ENCODE assay signal across 20 mouse cellular contexts in the genomic region with DNA sequence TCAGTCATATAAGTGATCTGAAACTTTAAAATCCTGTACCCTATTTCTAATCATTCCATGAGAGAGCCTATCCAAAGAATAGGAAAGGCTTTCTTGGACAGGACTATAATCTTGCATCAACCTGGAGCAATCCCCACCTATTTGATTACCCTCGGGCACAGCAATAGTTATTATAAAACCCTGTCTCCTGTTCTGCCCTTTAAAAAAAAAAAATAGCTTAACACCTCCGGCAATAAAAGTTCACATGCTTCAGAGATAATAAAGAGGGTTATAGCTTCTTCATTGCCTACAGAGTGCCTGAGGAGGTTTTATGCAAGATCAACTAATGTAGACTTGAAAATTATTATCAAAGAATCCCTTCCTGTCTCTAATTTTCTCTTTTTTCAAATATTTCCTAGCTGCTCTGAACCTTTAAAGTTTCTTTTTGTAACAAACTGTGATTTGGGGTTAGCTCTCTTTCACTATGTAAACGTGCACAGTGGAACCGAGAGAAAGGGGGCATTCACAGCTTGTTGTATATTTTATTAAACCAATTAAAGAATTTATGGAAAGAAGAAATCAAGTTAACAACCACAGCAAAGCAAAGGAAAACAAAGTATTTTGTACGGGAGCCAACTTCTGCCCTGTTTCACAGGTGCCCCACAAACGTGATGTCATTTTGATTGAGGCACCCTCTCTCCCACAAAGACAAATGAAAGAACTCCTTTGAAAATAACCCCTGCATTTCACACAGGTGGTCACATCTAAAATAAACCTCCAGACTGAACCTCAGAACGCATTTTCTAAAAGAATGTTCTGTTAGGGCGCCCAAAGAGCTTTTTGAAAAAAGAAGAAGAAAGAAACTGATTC.
DNase-seq lines count a peak whose midpoint lies in the region; ATAC-seq and TF ChIP-seq lines count a peak whose summit lies in the region.
"Had no signal": no experiment of that assay in that cellular context is flagged by ENCODE, and none has a peak within 500 bp of the region (broad histone marks: within the 10 kb centered on the region; RNA-seq: fewer than 3 reads in every experiment).

No protein-coding gene starts in this region.

- ATAC-seq in kidney, postnatal 0 days (replicated peaks; ENCODE audit: low FRiP score, low read depth) = no peak
- peak; percentile 71 for ATAC-seq in intestine, embryonic 16.5 days
- no peak for ATAC-seq in lung, postnatal 0 days
- ATAC-seq: CD4-positive, CD25-positive, alpha-beta regulatory T cell, adult 4 months; inflammation-experienced regulatory T-cells, adult 6 months had no signal

- TF ChIP-seq POLR2A in brain, embryonic 14.5 days (IDR thresholded peaks at IDR 0.05; ENCODE audit: borderline replicate concordance, extremely low read depth, insufficient read depth, insufficient read length, poor library complexity, severe bottlenecking) = no peak

- no peaks in the 10 kb centered on the region for H3K36me3 ChIP-seq in kidney, postnatal 0 days (ENCODE audit: insufficient read depth, low read length)
- no peaks in the 10 kb centered on the region for H3K36me3 ChIP-seq in intestine, embryonic 16.5 days (ENCODE audit: control insufficient read depth, insufficient read depth, low read length)
- H3K36me3 ChIP-seq in lung, postnatal 0 days (ENCODE audit: insufficient read depth, low read length) = no peaks in the 10 kb centered on the region
- H3K36me3 ChIP-seq: embryonic facial prominence, embryonic 12.5 days; forebrain, embryonic 12.5 days; G1E; heart, embryonic 13.5 days; hindbrain, embryonic 15.5 days had no signal

- no peak for TF ChIP-seq CTCF in kidney, postnatal 0 days (IDR thresholded peaks at IDR 0.05; ENCODE audit: low read depth)
- no peak for TF ChIP-seq CTCF in brain, embryonic 14.5 days (IDR thresholded peaks at IDR 0.05; ENCODE audit: borderline replicate concordance, extremely low read depth, insufficient read depth, insufficient read length)
- no peak for TF ChIP-seq CTCF in lung, postnatal 0 days (IDR thresholded peaks at IDR 0.05)

- H3K4me2 ChIP-seq in kidney, postnatal 0 days (ENCODE audit: low read length) = 0 out of 2 replicates have a peak overlapping the region, but pooled peaks have one; percentile 17
- no peak overlapping the region for H3K4me2 ChIP-seq in intestine, embryonic 16.5 days (ENCODE audit: low read depth, low read length)
- H3K4me2 ChIP-seq in lung, postnatal 0 days (replicated peaks; ENCODE audit: low read depth, low read length) = no peak overlapping the region
- H3K4me2 ChIP-seq: embryonic facial prominence, embryonic 12.5 days; forebrain, embryonic 12.5 days; heart, embryonic 13.5 days; hindbrain, embryonic 15.5 days had no signal

- H3K9ac ChIP-seq in kidney, postnatal 0 days (ENCODE audit: low read depth, low read length) = no peak overlapping the region
- no peak overlapping the region for H3K9ac ChIP-seq in intestine, embryonic 16.5 days (ENCODE audit: low read depth, low read length)
- no peak overlapping the region for H3K9ac ChIP-seq in lung, postnatal 0 days (replicated peaks; ENCODE audit: low read depth)
- H3K9ac ChIP-seq: embryonic facial prominence, embryonic 12.5 days; forebrain, embryonic 12.5 days; heart, embryonic 13.5 days; hindbrain, embryonic 15.5 days had no signal

- WGBS in kidney, postnatal 0 days = 33% methylated on average over 8 of the region's 8 CpGs
- WGBS in intestine, embryonic 16.5 days = 52% methylated on average over 8 of the region's 8 CpGs
- WGBS in lung, postnatal 0 days = 48% methylated on average over 8 of the region's 8 CpGs

- no peak for TF ChIP-seq EP300 in lung, postnatal 0 days (IDR thresholded peaks at IDR 0.05)

- no peaks in the 10 kb centered on the region for H3K9me3 ChIP-seq in kidney, postnatal 0 days (replicated peaks; ENCODE audit: low read length)
- H3K9me3 ChIP-seq in intestine, embryonic 16.5 days (ENCODE audit: control insufficient read depth, low read length) = no peaks in the 10 kb centered on the region
- H3K9me3 ChIP-seq in lung, postnatal 0 days (ENCODE audit: low read length) = no peaks in the 10 kb centered on the region
- H3K9me3 ChIP-seq: embryonic facial prominence, embryonic 12.5 days; forebrain, embryonic 12.5 days; G1E; heart, embryonic 13.5 days; hindbrain, embryonic 15.5 days had no signal

- no peaks in the 10 kb centered on the region; the same call in 1 of the 2 replicates for H3K4me1 ChIP-seq in kidney, postnatal 0 days (replicated peaks; ENCODE audit: insufficient read depth, low read length)
- H3K4me1 ChIP-seq in intestine, embryonic 16.5 days (ENCODE audit: control insufficient read depth, insufficient read depth, low read length) = no peaks in the 10 kb centered on the region
- H3K4me1 ChIP-seq in lung, postnatal 0 days (ENCODE audit: insufficient read depth, low read depth, low read length) = no peaks in the 10 kb centered on the region
- H3K4me1 ChIP-seq: embryonic facial prominence, embryonic 12.5 days; forebrain, embryonic 12.5 days; heart, embryonic 13.5 days; hindbrain, embryonic 15.5 days had no signal

- no peak for DNase-seq in kidney, postnatal 0 days (ENCODE audit: low spot score)
- DNase-seq in kidney, postnatal 36 days = no peak
- DNase-seq in brain, embryonic 14.5 days (ENCODE audit: low read depth) = peak; percentile 23
- DNase-seq in cerebellum, postnatal 4 days (ENCODE audit: low spot score in 2 of 2) = no peak
- DNase-seq in lung, postnatal 0 days (ENCODE audit: low spot score) = no peak
- DNase-seq: adrenal gland, postnatal 10 days; cerebellum, adult 18-20 months; cerebellum, adult 9-11 months; embryo, embryonic 11 days; gastrocnemius, postnatal 36 days; heart, adult 11 months; heart, postnatal 36 days had no signal

- H3K4me3 ChIP-seq in kidney, postnatal 0 days (replicated peaks; ENCODE audit: low read depth, low read length) = no peak overlapping the region
- no peak overlapping the region for H3K4me3 ChIP-seq in intestine, embryonic 16.5 days (ENCODE audit: low read length)
- H3K4me3 ChIP-seq in lung, postnatal 0 days (ENCODE audit: low read depth, low read length) = no peak overlapping the region
- H3K4me3 ChIP-seq: embryonic facial prominence, embryonic 12.5 days; forebrain, embryonic 12.5 days; heart, embryonic 13.5 days; hindbrain, embryonic 15.5 days had no signal

- no peak overlapping the region for H3K27ac ChIP-seq in kidney, postnatal 0 days
- H3K27ac ChIP-seq in intestine, embryonic 16.5 days (ENCODE audit: low read length) = no peak overlapping the region
- H3K27ac ChIP-seq in lung, postnatal 0 days (ENCODE audit: low read length) = no peak overlapping the region
- H3K27ac ChIP-seq: embryonic facial prominence, embryonic 12.5 days; forebrain, embryonic 12.5 days; heart, embryonic 13.5 days; hindbrain, embryonic 15.5 days had no signal

- no peaks in the 10 kb centered on the region for H3K27me3 ChIP-seq in kidney, postnatal 0 days (ENCODE audit: insufficient read depth, low read length)
- H3K27me3 ChIP-seq in intestine, embryonic 16.5 days (replicated peaks; ENCODE audit: control insufficient read depth, insufficient read depth, low read length) = no peaks in the 10 kb centered on the region
- no peaks in the 10 kb centered on the region for H3K27me3 ChIP-seq in lung, postnatal 0 days (replicated peaks; ENCODE audit: insufficient read depth, low read length)
- H3K27me3 ChIP-seq: embryonic facial prominence, embryonic 12.5 days; forebrain, embryonic 12.5 days; heart, embryonic 13.5 days; hindbrain, embryonic 15.5 days had no signal
